Mouse (Mus musculus): ENCODE data around the gene Abce1.

Gene Abce1

DNA sequence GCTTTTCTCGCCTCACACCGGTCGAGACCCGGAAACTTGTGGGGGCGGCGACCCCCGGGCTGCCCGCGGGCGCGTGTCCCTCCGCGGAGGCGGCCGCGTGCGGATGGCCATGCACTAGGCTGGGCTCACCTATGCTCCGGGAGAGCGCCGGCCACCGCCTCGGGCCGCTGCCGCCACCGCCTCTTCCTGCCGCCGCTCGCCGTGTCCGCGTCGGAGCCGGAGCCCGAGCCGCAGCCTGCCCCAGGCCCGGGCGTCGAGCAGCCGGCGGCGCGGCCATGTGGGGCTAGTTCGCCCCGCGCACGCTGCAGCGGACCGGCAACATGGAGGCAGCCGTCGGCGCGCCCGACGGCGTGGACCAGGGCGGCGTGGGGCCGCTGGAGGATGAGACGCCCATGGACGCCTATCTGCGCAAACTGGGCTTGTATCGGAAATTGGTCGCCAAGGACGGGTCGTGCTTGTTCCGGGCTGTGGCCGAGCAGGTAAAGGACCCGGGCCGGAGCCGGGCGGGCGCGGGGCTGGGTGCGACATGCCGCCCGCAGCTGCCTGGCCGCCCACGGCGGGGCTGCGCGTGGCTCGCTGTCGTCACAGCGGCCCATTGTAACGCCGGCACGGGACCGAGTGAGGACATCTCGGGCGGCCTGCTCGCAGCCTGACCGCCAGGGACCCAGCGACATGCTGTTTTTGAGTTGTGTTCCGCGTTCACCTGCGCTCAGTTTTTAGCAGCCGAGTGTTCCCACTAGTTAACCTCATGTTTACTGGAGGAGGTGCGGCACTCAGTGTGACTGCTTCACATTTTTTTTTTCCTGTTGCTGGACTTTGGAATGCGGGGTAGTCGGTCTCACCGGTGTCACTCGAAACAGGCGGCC, 71.7 kb downstream of the Abce1 start, which contains the start of gene Otud4:
Gene Otud4 (plus strand): TSS at position 33 of the 866 bp plus-strand sequence.
- DNase-seq (ENCODE audit: low spot score in 2 of 2) = peak; percentile 40 to 43

GRCm38 (mm10) chr8:79638707-79639549, 72.6 kb downstream of the Abce1 start:
- DNase-seq (ENCODE audit: low spot score in 2 of 2) = peak; percentile 99 to 100

DNA sequence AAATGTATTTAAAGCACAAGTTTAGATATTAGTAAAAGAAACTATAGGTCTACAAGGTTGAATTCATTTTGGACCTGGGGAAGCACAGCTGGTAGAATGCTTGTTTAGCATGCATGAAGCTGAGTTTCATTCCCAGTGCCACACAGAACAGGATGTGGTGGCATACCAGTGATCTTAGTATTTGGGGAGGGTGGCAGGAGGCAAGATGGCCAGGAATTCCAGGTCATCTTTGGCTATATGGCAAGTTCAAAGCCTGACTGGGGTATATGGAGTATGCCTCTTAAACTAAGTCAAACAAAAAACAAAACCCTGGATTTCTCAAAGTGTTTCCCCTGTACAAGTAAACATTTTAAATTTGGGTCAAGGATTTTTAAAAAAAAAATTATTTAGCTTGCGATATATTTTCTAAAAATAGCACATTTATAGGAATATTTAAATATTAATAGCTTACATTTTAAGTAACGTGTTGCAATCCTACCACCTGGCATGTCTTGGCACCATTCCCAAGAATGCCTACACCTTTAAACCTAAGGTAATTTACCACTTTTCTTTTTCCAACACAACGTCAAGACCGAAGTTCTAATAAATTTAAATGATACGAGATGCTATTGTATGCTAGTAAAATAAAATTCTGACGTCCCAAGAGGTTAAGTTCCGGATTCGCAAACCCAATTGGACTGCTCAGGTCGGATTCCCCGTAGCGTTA, 73.4 kb downstream of the Abce1 start:
- DNase-seq (ENCODE audit: low spot score in 2 of 2) = no peak

- no peak for DNase-seq (ENCODE audit: low spot score in 2 of 2)
These were observed 74.3 kb downstream of the Abce1 start for GRCm38 (mm10) chr8:79637237-79637636.

GRCm38 (mm10) chr8:79636151-79636550, 75.4 kb downstream of the Abce1 start:
- DNase-seq (ENCODE audit: low spot score in 2 of 2) = no peak

DNA sequence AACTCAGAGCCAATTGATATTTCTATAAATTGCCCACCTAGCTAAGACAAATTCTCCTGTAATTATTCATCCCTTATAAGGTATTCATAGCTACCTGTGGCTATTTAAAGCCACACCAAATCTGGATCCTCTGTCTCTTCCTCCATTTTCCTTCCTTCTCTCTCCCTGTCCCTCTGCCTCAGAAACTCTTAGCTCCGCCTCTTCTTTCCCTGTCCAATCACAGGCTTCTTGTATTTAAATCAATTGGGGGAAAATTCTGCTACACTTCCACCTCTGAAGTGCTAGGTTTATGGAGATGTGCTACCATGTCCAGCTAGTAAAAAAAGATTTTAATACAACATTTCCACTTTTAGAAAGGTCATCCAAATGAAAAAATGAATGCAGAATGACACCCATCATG, 76.0 kb downstream of the Abce1 start:
- no peak for DNase-seq (ENCODE audit: low spot score in 2 of 2)
